Mouse (Mus musculus): ENCODE results near the gene 2900011O08Rik.

The 2900011O08Rik gene

GRCm38 (mm10) chr16:14070471-14071169 lies 84.2 kb downstream of the 2900011O08Rik start:
- DNase-seq, result no peak

DNA sequence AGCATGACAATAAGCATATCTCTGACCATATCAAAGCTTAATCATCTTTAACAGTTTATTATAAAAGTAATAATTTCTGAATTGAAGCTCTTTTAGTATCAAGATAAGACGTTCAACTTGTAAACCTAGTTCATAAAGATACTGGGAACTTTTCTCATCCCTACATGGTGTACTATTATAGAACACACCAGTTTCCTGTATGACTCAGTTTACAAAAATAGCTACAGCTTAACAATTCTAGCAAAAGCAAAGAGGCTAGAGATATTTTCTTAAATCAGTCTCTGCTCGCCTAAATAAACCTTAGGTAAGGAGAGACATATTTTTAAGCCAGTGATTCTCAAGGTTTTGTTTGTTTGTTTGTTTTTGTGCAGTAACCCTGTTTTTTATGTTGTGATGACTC lies 96.5 kb downstream of the 2900011O08Rik start:
- no peak for DNase-seq

DNA sequence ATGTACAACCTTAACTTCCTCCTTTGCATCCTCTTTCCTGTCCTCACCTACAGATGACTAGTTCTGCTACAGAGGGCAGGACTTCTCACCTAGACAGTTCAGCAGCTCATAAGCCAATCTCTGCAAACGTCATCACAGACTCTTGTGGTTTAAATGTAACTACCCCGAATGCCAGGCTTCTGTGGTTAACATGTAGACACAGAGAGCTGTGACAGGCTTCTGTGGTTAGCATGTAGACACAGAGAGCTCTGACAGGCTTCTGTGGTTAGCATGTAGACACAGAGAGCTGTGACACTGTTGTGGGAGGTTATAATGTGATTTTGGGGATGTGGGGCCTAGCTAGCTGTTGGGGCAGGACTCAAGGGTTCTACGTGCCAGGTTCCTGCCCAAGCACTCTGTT lies 101.8 kb downstream of the 2900011O08Rik start:
- DNase-seq, result peak; percentile 5 to 12

GRCm38 (mm10) chr16:14089296-14089695 lies 102.9 kb downstream of the 2900011O08Rik start:
- DNase-seq, result no peak

DNA sequence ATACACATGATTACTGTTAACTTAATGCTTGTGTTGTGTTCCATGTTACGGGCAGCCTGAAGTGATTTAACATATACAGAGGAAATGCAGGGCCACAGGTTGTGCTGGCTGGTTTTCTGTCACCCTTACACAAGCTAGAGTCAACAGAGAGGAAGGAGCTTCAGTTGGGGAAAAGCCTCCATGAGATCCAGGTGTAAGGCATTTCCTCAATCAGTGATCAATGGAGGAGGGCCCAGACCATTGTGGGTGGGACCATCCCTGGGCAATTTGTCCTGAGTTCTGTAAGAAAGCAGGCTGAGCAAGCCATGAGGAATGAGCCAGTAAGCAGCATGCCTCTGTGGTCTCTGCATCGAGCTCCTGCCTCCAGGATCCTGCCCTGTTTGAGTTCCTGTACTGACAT lies 105.4 kb downstream of the 2900011O08Rik start:
- DNase-seq, result no peak

GRCm38 (mm10) chr16:14105891-14106290 lies 119.5 kb downstream of the 2900011O08Rik start:
- no peak for DNase-seq

- DNase-seq, result no peak
Observed at GRCm38 (mm10) chr16:14109651-14110230, 123.3 kb downstream of the 2900011O08Rik start.

DNA sequence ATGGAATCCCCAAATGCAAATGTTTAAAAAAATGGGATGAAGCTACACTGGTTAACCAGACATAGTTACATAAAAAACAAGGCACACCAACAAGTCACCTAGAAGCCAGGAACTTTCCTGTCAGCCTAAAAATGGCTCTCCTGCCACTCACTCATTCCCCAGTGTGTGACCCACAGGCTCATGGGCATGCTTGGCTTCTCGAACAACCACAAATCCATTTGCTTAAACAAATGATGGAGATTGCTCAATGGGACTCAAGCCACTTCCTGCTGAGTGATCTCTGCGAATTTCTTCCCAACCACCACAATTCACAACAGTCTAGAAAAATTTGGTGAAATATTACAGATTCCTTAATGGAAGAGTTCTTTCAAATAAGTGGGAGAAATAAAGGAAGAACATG lies 124.5 kb downstream of the 2900011O08Rik start:
- DNase-seq, result no peak

- no peak for DNase-seq
Observed at GRCm38 (mm10) chr16:14112133-14112532, 125.7 kb downstream of the 2900011O08Rik start.

- no peak for DNase-seq
Observed at GRCm38 (mm10) chr16:14112742-14113141, 126.3 kb downstream of the 2900011O08Rik start.

DNA sequence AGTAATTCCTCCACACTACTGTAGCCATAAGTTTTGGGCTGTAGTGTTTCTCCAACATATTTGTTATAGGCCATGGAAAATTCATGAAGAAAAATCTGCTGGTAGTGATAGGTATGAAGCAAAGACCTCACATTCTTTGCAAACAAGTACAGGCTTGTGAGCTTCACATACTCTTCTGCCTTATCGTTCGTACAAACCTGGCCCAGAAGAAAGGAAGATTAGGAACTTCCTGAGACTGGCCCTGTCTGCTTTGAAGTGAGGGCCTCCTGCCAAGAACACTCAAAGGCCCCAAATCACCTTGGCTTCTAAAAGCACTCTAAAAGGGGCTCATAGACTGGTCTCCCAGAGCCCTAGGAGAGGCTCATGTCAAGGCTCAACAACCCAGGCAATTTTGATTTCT lies 130.9 kb downstream of the 2900011O08Rik start:
- no peak for DNase-seq

GRCm38 (mm10) chr16:14120941-14121340 lies 134.5 kb downstream of the 2900011O08Rik start:
- no peak for DNase-seq

- no peak for DNase-seq
Observed at GRCm38 (mm10) chr16:14121563-14121962, 135.2 kb downstream of the 2900011O08Rik start.

- no peak for DNase-seq
Observed at GRCm38 (mm10) chr16:14122586-14122985, 136.2 kb downstream of the 2900011O08Rik start.

- DNase-seq, result no peak
Observed at GRCm38 (mm10) chr16:14123901-14124300, 137.5 kb downstream of the 2900011O08Rik start.

DNA sequence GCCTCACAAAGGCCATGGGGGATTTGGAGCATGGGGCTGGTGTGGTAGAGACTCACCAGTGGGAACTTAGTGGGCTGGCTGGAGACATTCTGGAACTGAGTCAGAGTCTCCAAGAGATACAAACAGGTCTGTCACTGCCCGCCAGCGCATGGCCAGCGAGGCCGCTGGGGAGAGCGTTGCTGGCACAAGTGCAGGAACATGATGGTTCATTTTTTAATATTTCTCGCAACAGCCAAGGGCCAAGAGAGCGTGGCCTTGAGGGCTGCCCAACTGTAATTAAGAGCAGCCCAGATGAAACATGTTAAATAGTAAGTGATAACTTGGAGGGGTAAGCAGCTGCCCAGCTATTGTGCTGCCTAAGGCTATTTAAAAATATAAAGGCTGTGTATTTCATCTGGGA lies 138.3 kb downstream of the 2900011O08Rik start:
- DNase-seq, result no peak

DNA sequence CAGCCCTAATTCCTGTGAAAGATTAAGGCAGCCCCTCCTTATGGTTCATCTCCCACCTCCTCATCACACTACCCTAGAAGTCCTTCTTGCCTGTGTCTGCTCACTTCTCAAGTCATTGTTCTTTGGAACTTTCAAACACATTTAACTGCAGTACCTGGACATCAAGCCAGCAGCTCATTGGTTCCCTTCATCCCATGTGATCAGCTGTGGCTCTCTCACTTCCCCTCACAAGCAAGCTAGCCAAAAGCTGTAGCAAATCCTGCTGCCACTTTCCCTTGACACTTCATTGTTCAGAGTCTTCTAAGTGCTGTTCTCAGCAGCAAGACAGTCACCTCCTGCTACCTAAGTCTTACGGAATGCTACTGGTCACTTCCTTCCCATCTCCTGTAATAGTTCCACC lies 138.8 kb downstream of the 2900011O08Rik start:
- no peak for DNase-seq

GRCm38 (mm10) chr16:14128977-14129376 lies 142.6 kb downstream of the 2900011O08Rik start:
- no peak for DNase-seq

DNA sequence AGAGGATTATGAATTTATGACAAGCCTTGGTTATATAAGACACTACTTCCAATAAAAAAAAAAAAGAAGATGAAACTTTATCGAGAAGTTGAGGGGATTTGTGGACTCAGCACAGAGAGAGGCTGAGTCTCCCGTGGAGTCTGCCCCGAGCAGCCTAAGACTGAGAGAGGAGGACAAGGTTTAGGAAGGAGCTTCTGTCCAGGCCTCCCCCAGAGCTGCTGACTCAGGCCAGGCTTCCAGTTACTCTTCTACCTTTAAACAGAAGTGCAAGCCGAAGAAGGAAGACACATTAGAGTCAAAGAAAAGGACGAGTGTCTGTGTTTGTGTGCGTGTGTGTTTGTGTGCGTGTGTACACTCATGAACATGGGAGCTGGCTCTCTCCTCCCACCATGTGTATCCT lies 144.4 kb downstream of the 2900011O08Rik start:
- DNase-seq, result no peak

- DNase-seq, result no peak
Observed at GRCm38 (mm10) chr16:14131376-14131775, 145.0 kb downstream of the 2900011O08Rik start.

DNA sequence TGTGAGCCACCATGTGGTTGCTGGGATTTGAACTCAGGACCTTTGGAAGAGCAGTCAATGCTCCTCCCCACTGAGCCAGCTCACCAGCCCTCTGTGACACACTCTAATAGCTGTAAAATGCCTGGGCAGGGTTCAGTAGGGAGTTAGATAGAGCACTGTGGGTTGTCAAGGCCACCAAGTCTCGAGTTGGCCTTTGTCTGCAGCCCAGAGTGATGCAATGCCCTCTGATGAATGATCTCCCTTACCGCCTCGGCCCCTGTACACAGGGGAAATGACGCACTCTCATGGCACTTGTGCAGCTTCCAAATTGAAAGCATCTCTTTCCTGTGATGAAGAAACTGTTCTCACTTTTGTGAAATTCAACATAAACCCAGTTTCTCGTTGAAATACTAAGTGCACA lies 145.4 kb downstream of the 2900011O08Rik start:
- no peak for DNase-seq

- DNase-seq, result no peak
Observed at GRCm38 (mm10) chr16:14135014-14135413, 148.6 kb downstream of the 2900011O08Rik start.

DNA sequence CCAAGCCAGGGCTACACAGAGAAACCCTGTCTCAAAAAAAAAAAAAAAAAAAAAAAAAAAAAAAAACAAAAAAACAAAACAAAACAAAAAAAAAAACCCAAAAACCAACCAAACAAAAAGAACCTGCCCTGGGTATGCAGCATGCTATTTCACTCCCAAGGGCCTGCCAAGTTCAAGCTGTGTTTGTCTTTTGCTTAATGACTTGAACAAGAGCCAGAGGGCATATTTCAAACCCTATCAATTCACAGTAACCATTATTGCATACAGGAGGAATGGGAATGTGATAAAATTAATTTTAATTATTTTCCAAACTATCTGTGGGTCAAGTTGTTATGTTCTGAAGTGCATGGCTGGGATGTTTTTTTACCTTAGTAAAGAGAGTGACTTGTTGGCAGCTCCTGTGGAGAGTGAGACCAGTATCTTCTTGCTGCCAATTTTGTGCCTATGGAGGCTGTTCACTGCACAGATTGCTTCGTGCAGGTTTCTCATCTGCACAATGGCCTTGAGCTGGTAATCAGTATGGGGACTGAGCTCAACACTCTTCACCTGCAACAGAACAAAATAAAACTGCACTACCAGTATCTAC lies 151.7 kb downstream of the 2900011O08Rik start:
- DNase-seq, result no peak

DNA sequence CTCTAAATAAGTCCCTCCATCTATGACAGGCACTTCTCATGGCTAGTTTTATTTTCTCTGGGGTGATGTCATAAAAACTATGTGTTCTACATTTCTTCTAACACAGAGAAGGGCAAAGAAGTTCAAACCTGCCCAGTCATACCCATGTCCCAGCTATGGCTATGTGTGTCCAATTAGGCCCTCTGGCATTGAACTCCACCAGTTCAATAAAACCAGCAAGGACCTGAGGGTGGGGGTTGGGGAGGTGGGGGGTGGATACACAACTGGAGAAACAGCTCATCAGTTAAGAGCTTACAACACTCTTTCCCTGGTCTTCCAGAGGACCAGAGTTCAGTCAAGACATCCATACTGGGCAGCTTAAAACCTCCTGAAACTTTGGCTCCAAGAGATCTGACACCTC lies 152.7 kb downstream of the 2900011O08Rik start:
- DNase-seq, result no peak
